Mouse (Mus musculus) mesoderm, embryonic 11.5 days (tissue): ENCODE measurements at regions not wholly inside any gene's neighbourhood (a gene's known extent, or its start where the extent isn't known, plus 50 kb on each side); places are given as distances from the start of the nearest gene placed in this dataset.

Source experiments
- DNase-seq: peaks from one replicate; pipeline ENCODE4 v3.0.0-alpha.2; 2012; ENCODE audit warnings: low read depth, low spot score

- peak; percentile 72 for DNase-seq
Measured at GRCm38 (mm10) chr6:78899952-78900351, 431.3 kb upstream of the Reg3g start.

- peak; percentile 6 for DNase-seq
Measured at GRCm38 (mm10) chr6:78892730-78893129, 424.1 kb upstream of the Reg3g start.

GRCm38 (mm10) chr6:78863031-78863430 lies 394.4 kb upstream of the Reg3g start:
- no peak for DNase-seq

- DNase-seq = no peak
Measured at GRCm38 (mm10) chr6:78841261-78841660, 372.6 kb upstream of the Reg3g start.

- DNase-seq = peak; percentile 6
Measured at GRCm38 (mm10) chr6:78825901-78826629, 357.4 kb upstream of the Reg3g start.

- DNase-seq = no peak
Measured at GRCm38 (mm10) chr6:78821251-78821650, 352.6 kb upstream of the Reg3g start.

GRCm38 (mm10) chr6:78797013-78797412 lies 328.3 kb upstream of the Reg3g start:
- no peak for DNase-seq

- no peak for DNase-seq
Measured at GRCm38 (mm10) chr6:78788972-78789371, 320.3 kb upstream of the Reg3g start.

GRCm38 (mm10) chr6:78757619-78758018 lies 288.9 kb upstream of the Reg3g start:
- DNase-seq = no peak
